In the genomic region with DNA sequence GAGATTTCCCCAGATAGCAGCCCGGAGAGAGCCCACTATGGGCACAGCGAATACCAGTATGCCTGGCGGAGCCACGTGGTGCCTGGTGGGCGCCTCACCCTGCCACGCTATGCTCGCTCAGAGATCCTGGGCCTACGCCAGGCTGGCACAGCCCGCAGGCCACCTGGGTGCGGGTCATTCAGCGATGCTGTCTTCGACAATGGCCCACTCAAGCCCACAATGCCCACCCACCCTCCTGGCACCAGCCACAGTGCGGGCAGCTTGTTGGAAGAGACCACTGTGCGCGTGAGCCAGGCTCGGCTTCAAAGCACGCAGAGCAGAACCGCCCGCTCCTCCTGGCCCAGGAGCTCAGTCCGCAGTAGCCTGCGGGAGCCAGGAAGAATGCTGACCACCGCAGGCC, we compare ENCODE assay signal across 9 mouse cellular contexts. TPM values are rescaled to one million over a fixed set of nuclear protein-coding genes. Genes with fewer than 3 reads are reported as not detected.
DNase-seq lines count a peak whose midpoint lies in the region; ATAC-seq and TF ChIP-seq lines count a peak whose summit lies in the region.
"Had no signal": no experiment of that assay in that cellular context is flagged by ENCODE, and none has a peak within 500 bp of the region (broad histone marks: within the 10 kb centered on the region; RNA-seq: fewer than 3 reads in every experiment).

No protein-coding gene starts in this region.

- no peak overlapping the region for H3K9ac ChIP-seq in forebrain, embryonic 14.5 days (ENCODE audit: low read length)
- H3K9ac ChIP-seq in forebrain, embryonic 12.5 days: no peak overlapping the region
- H3K9ac ChIP-seq in limb, embryonic 11.5 days (ENCODE audit: low read length): no peak overlapping the region
- peak overlapping the region; percentile 25 for H3K9ac ChIP-seq in forebrain, postnatal 0 days

- no peak overlapping the region for H3K4me2 ChIP-seq in forebrain, embryonic 14.5 days (ENCODE audit: low read length)
- H3K4me2 ChIP-seq in forebrain, embryonic 12.5 days: no peak overlapping the region
- H3K4me2 ChIP-seq in limb, embryonic 11.5 days (ENCODE audit: low read depth, severe bottlenecking): no peak overlapping the region
- H3K4me2 ChIP-seq in forebrain, postnatal 0 days (ENCODE audit: low read depth): peak overlapping the region; percentile 44

- no peak overlapping the region for H3K27ac ChIP-seq in forebrain, embryonic 14.5 days (ENCODE audit: low read depth, low read length)
- no peak overlapping the region for H3K27ac ChIP-seq in forebrain, embryonic 12.5 days
- H3K27ac ChIP-seq in limb, embryonic 11.5 days (replicated peaks; ENCODE audit: low read depth, low read length): no peak overlapping the region
- H3K27ac ChIP-seq in limb, embryonic 10.5 days: no peak overlapping the region
- H3K27ac ChIP-seq in forebrain, postnatal 0 days (ENCODE audit: low read depth, low read length): no peak overlapping the region

- ATAC-seq in forebrain, embryonic 14.5 days: peak; percentile 66; the same call in 1 of the 2 replicates
- no peak for ATAC-seq in forebrain, embryonic 12.5 days (ENCODE audit: low FRiP score)
- ATAC-seq in limb, embryonic 11.5 days (ENCODE audit: insufficient number of reproducible peaks, low FRiP score, low TSS enrichment, low read depth): peak; percentile 31; the same call in 1 of the 2 replicates
- ATAC-seq in forebrain, postnatal 0 days: peak; percentile 88
- ATAC-seq: activated CD4-positive, CD25-positive, alpha-beta regulatory T cell, adult 4 months had no signal

- TF ChIP-seq CTCF in forebrain, postnatal 0 days (IDR thresholded peaks at IDR 0.05; ENCODE audit: low read depth): no peak

- H3K36me3 ChIP-seq in forebrain, embryonic 14.5 days (ENCODE audit: control insufficient read depth, insufficient read depth, low read length): no peaks in the 10 kb centered on the region
- H3K36me3 ChIP-seq in forebrain, embryonic 12.5 days (replicated peaks): no peaks in the 10 kb centered on the region
- no peaks in the 10 kb centered on the region for H3K36me3 ChIP-seq in limb, embryonic 11.5 days (ENCODE audit: control insufficient read depth, insufficient read depth, low read length)
- no peaks in the 10 kb centered on the region for H3K36me3 ChIP-seq in limb, embryonic 10.5 days
- H3K36me3 ChIP-seq in forebrain, postnatal 0 days (ENCODE audit: insufficient read depth): no peaks in the 10 kb centered on the region

- no peaks in the 10 kb centered on the region for H3K9me3 ChIP-seq in forebrain, embryonic 14.5 days (replicated peaks; ENCODE audit: control insufficient read depth, low read length)
- H3K9me3 ChIP-seq in forebrain, embryonic 12.5 days: no peaks in the 10 kb centered on the region
- H3K9me3 ChIP-seq in limb, embryonic 11.5 days (ENCODE audit: control insufficient read depth, low read length): no peaks in the 10 kb centered on the region
- H3K9me3 ChIP-seq in limb, embryonic 10.5 days (replicated peaks): no peaks in the 10 kb centered on the region
- H3K9me3 ChIP-seq in forebrain, postnatal 0 days (ENCODE audit: low read length): no peaks in the 10 kb centered on the region

- H3K4me1 ChIP-seq in forebrain, embryonic 14.5 days (ENCODE audit: control insufficient read depth, insufficient read depth, low read length): no peaks in the 10 kb centered on the region
- peaks cover 12% of the 10 kb centered on the region for H3K4me1 ChIP-seq in forebrain, embryonic 12.5 days
- peaks cover 3% of the 10 kb centered on the region; the same call in 1 of the 2 replicates for H3K4me1 ChIP-seq in limb, embryonic 11.5 days (ENCODE audit: control insufficient read depth, insufficient read depth, low read length)
- H3K4me1 ChIP-seq in limb, embryonic 10.5 days: peaks cover 10% of the 10 kb centered on the region
- H3K4me1 ChIP-seq in forebrain, postnatal 0 days (ENCODE audit: insufficient read depth): no peaks in the 10 kb centered on the region

- H3K27me3 ChIP-seq in forebrain, embryonic 14.5 days (replicated peaks; ENCODE audit: control insufficient read depth, insufficient read depth, low read length): no peaks in the 10 kb centered on the region
- H3K27me3 ChIP-seq in forebrain, embryonic 12.5 days: peaks cover 8% of the 10 kb centered on the region; the same call in 1 of the 2 replicates
- H3K27me3 ChIP-seq in limb, embryonic 11.5 days (ENCODE audit: control insufficient read depth, insufficient read depth, low read length): no peaks in the 10 kb centered on the region
- no peaks in the 10 kb centered on the region for H3K27me3 ChIP-seq in limb, embryonic 10.5 days (ENCODE audit: low read depth, poor library complexity, severe bottlenecking)
- no peaks in the 10 kb centered on the region for H3K27me3 ChIP-seq in forebrain, postnatal 0 days (ENCODE audit: insufficient read depth, low read length)

- intact Hi-C loops in left cerebral cortex, postnatal 4 days (cut with DNase I): no loop called here

- no peak overlapping the region for H3K4me3 ChIP-seq in forebrain, embryonic 14.5 days (ENCODE audit: low read depth, low read length)
- no peak overlapping the region for H3K4me3 ChIP-seq in forebrain, embryonic 12.5 days (replicated peaks)
- no peak overlapping the region for H3K4me3 ChIP-seq in limb, embryonic 11.5 days (ENCODE audit: low read depth, low read length)
- H3K4me3 ChIP-seq in limb, embryonic 10.5 days: no peak overlapping the region
- H3K4me3 ChIP-seq in forebrain, postnatal 0 days (ENCODE audit: low read depth, low read length): peak overlapping the region; percentile 22

- DNase-seq in forebrain, embryonic 14.5 days (ENCODE audit: low spot score): peak; percentile 24
- DNase-seq in limb, embryonic 11.5 days (ENCODE audit: low spot score): no peak
- no peak for DNase-seq in limb, embryonic 10.5 days (ENCODE audit: low spot score)
- DNase-seq in forebrain, postnatal 0 days: peak; percentile 25
- DNase-seq in left cerebral cortex, postnatal 4 days: peak; percentile 50
- DNase-seq in T-cell, adult 2 months (ENCODE audit: low spot score): no peak
- DNase-seq in testis, postnatal 10 days (ENCODE audit: low spot score): no peak

- WGBS in forebrain, embryonic 14.5 days: 73% methylated on average over 22 of the region's 22 CpGs
- WGBS in forebrain, embryonic 12.5 days: 90% methylated on average over 22 of the region's 22 CpGs
- 95% methylated on average over 22 of the region's 22 CpGs for WGBS in limb, embryonic 11.5 days
- WGBS in limb, embryonic 10.5 days: 96% methylated on average over 22 of the region's 22 CpGs
- 67% methylated on average over 22 of the region's 22 CpGs for WGBS in forebrain, postnatal 0 days

RNA-seq across cellular contexts. Expression of gene Pkp2, which starts 12.7 kb away (rescaled TPM):
- 0.84 and 0.91 TPM in 2 replicates for polyA plus RNA-seq in forebrain, embryonic 14.5 days (2014; fragmentation: Nextera tagmentation; extraction: Ambion mirVana)
- 2.4 and 2.9 TPM in 2 replicates for polyA plus RNA-seq in forebrain, embryonic 12.5 days (2016; fragmentation: Nextera tagmentation; extraction: Ambion mirVana)
- polyA plus RNA-seq in limb, embryonic 11.5 days (2014; fragmentation: Nextera tagmentation; extraction: Ambion mirVana): 0.79 and 0.99 TPM in 2 replicates
- 1.5 and 2.6 TPM in 2 replicates for polyA plus RNA-seq in limb, embryonic 10.5 days (2016; fragmentation: Nextera tagmentation; extraction: Ambion mirVana)
- 1.7 and 1.8 TPM in 2 replicates for total RNA-seq in forebrain, postnatal 0 days (2014; rRNA removed)
- 0.53 and 0.84 TPM in 2 replicates for polyA plus RNA-seq in forebrain, postnatal 0 days (2015; fragmentation: Nextera tagmentation; extraction: Ambion mirVana)
- 1 to 10 TPM; 1.7 to 1.9 TPM for total RNA-seq in left cerebral cortex, postnatal 4 days (2021)

Comparison
In these comparisons a context has a peak if more than half of its experiments do, and no peak if none do; other contexts are left out.
1. DNase-seq: peak in forebrain, embryonic 14.5 days (single experiment), forebrain, postnatal 0 days (single experiment) and left cerebral cortex, postnatal 4 days (single experiment); none in limb, embryonic 11.5 days (single experiment), limb, embryonic 10.5 days (single experiment), T-cell, adult 2 months (single experiment) and testis, postnatal 10 days (single experiment).